Mouse (Mus musculus) midbrain, postnatal 0 days (tissue): ENCODE measurements around the gene Fam214a. TPM values are rescaled to one million over a fixed set of nuclear protein-coding genes. Genes with fewer than 3 reads are reported as not detected.

Experiments
- ATAC-seq: fragments of 200-750 bp; cut with Nextera tagmentation; 2 replicates; pipeline ENCODE4 v1.8.0; 2017; ENCODE audit warnings: moderate number of reproducible peaks, mild to moderate bottlenecking, moderate TSS enrichment, moderate library complexity; ENCODE audit not compliant: low FRiP score
- DNase-seq: peaks from one replicate; pipeline ENCODE4 v3.0.0-alpha.2; 2015; ENCODE audit warnings: low spot score
- H3K27ac ChIP-seq: fragments of 300-500 bp; sonication (generic); 2 replicates; pipeline ENCODE4 v1.5.1; 2014; ENCODE audit warnings: low read depth, mild to moderate bottlenecking, low read length, mixed read lengths
- H3K27me3 ChIP-seq: fragments of 300-500 bp; sonication (generic); 2 replicates; pipeline ENCODE4 v1.6.1; 2014; ENCODE audit warnings: low read length, control low read depth, mixed read lengths; ENCODE audit not compliant: insufficient read depth
- H3K36me3 ChIP-seq: fragments of 300-500 bp; sonication (generic); 2 replicates; pipeline ENCODE4 v1.6.1; 2014; ENCODE audit warnings: low read length, control low read depth, mixed read lengths; ENCODE audit not compliant: insufficient read depth
- H3K4me1 ChIP-seq: fragments of 300-500 bp; sonication (generic); 2 replicates; pipeline ENCODE4 v1.6.1; 2014; ENCODE audit warnings: mild to moderate bottlenecking, control low read depth, antibody characterized with exemption, low read length, mixed read lengths; ENCODE audit not compliant: insufficient read depth
- H3K4me2 ChIP-seq: fragments of 300-500 bp; sonication (generic); 2 replicates; pipeline ENCODE4 v1.6.1; 2014; ENCODE audit warnings: low read depth, mild to moderate bottlenecking, low read length, mixed read lengths; ENCODE audit not compliant: poor library complexity, severe bottlenecking
- H3K4me3 ChIP-seq: fragments of 300-500 bp; sonication (generic); 2 replicates; pipeline ENCODE4 v1.5.1; 2014; ENCODE audit warnings: low read depth, mild to moderate bottlenecking, low read length, moderate library complexity
- H3K9ac ChIP-seq: fragments of 300-500 bp; sonication (generic); replicated peaks from 2 replicates; pipeline ENCODE4 v1.6.1; 2014; ENCODE audit warnings: mild to moderate bottlenecking, low read length, moderate library complexity, mixed read lengths; ENCODE audit not compliant: poor library complexity, severe bottlenecking
- H3K9me3 ChIP-seq: fragments of 300-500 bp; sonication (generic); 2 replicates; pipeline ENCODE4 v1.6.1; 2016; ENCODE audit warnings: low read length, control low read depth
- CTCF ChIP-seq: IDR thresholded peaks from 2 replicates; pipeline ENCODE4 v1.5.1; 2016; ENCODE audit warnings: antibody characterized with exemption, mild to moderate bottlenecking
- WGBS: fragments of 180-500 bp; shearing (Covaris S2); extraction: QIAGEN DNeasy Blood & Tissue Kit; methylation state at CpG from one replicate; pipeline ENCODE4 v1.1.7; 2014; 5-methylcytosine and 5-hydroxymethylcytosine counted together
- polyA plus RNA-seq: library from polyadenylated mRNA; unstranded; fragments of >200 nt; fragmentation: Nextera tagmentation; extraction: Ambion mirVana; gene quantifications from 2 replicates; pipeline ENCODE4 v1.2.1, GENCODE M21; 2015
- total RNA-seq: library from RNA; depleted of rRNA; stranded (reverse); fragments of >200 nt; gene quantifications from 2 replicates; pipeline ENCODE4 v1.2.3, GENCODE M21; 2014

The Fam214a gene
- total and polyA plus RNA-seq, 2 experiments from 2014 or later: 18.2 to 32.3 TPM

DNA sequence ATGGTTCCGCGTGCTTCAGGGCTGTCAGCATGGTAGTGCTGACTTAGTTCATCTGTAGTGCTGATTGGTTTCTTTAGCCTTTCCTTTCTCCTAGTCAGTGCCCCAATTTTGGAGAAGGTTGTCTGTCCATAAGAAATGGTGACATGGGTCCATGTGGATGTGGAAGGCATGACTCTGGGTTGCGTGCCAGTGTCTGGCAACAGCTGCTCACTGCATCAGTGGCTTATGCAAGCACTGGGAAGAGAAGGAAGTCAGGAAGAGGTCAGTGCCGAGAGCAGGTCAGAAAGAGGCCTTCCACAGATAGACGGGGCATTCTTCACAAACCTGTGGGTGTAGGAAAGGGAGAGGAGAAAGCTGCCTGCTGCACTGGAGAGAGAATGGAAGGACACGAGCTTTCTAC lies 48.3 kb downstream of the Fam214a start:
- WGBS: 89% methylated on average over 6 of the region's 6 CpGs
- Histone ChIP-seq H3K9me3 (no peaks in the 10 kb centered on the region), H3K4me1 (no peaks in the 10 kb centered on the region), H3K27me3 (no peaks in the 10 kb centered on the region), H3K9ac (no peak overlapping the region), H3K4me3 (no peak overlapping the region), H3K36me3 (0 out of 2 replicates have a peak, but pooled peaks cover 3% of the 10 kb centered on the region), H3K27ac (no peak overlapping the region), H3K4me2 (no peak overlapping the region)
- ATAC-seq: no peak
- no peak for DNase-seq
- TF ChIP-seq CTCF: no peak

DNA sequence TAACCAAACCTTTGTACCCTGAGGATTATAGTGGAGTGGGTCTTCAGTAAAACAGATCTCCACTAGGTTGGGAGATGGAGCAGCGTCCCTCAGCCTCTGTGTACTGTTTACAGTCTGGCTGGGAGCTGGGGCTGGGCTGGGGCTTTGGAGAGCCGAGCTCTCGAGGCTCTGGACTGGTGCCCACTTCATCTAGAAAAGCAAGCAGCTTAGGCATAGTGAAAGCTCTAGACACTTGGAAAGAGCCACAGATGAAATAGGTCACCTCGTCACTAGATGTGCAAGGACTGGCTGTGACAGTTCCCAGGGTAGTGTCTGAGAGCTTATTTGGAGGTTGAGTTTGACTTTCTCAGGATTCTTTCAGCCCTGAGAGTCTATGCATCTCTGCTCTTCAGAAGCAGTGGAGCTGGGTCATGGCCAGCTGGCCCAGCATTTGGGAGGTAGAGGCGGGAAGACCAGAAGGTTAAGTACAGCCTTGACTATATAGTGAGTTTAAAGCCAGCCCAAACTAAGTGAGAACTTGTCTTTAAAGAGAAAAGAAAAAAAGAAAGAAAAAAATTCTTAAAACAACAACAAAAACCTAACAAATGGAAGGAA lies 49.0 kb downstream of the Fam214a start:
- H3K4me3 ChIP-seq: no peak overlapping the region
- ATAC-seq (0 out of 2 replicates have a peak, but pooled peaks have one; percentile 47), DNase-seq (peak; percentile 56)
- H3K27me3 ChIP-seq: no peaks in the 10 kb centered on the region
- H3K27ac ChIP-seq: no peak overlapping the region; the same call in 1 of the 2 replicates
- no peak overlapping the region for H3K4me2 ChIP-seq
- H3K9me3 ChIP-seq: no peaks in the 10 kb centered on the region
- 67% methylated on average over 5 of the region's 5 CpGs for WGBS
- H3K4me1 ChIP-seq: no peaks in the 10 kb centered on the region
- TF ChIP-seq CTCF: no peak
- H3K36me3 ChIP-seq: peaks cover 6% of the 10 kb centered on the region; the same call in 1 of the 2 replicates
- no peak overlapping the region for H3K9ac ChIP-seq

DNA sequence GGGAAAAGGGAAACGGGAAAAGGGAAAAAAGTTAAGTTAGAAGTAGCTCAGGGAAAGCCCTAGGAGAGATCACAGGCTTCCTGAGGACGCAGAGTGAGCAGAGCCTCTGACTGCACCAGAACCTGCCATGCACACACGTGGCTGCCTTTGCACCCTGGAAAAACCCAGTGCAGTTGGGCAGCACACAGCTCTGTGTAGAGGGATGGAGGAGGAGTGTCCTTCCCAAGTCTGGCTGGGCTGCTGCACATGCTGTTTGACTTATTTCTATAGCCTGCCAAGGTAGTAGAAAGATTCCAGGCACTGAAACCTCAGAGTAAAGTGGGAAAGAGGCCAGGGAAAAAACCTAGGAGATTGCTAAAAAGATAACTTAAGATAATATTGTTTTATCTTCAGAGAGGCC lies 49.6 kb downstream of the Fam214a start:
- Histone ChIP-seq H3K4me2 (no peak overlapping the region), H3K36me3 (peaks cover 6% of the 10 kb centered on the region; the same call in 1 of the 2 replicates), H3K27me3 (no peaks in the 10 kb centered on the region), H3K27ac (no peak overlapping the region), H3K4me3 (no peak overlapping the region), H3K4me1 (no peaks in the 10 kb centered on the region), H3K9ac (no peak overlapping the region), H3K9me3 (no peaks in the 10 kb centered on the region)
- DNase-seq (no peak), ATAC-seq (no peak)
- TF ChIP-seq CTCF: no peak
- 75% methylated on average over 3 of the region's 3 CpGs for WGBS

DNA sequence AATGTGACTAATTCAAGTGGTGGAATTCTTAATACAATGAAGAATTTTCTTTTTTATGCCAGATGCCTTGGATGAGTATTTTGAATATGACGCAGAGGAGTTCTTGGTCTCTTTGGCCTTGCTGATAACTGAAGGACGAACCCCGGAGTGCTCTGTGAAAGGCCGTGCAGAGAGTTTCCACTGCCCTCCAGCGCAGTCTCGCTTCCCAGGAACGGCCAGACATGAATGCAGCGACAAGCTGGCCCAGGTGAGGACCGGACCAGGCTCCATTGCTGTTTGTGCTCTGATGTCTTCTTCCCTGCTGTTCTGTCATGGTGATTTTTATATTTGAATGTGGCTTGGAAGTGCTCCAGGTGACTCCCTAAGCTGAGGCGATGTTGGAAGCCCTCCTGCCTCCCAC lies 51.5 kb downstream of the Fam214a start:
- TF ChIP-seq CTCF: no peak
- no peak for ATAC-seq
- H3K27ac ChIP-seq: no peak overlapping the region
- no peak for DNase-seq
- H3K9ac ChIP-seq: no peak overlapping the region
- no peaks in the 10 kb centered on the region for H3K27me3 ChIP-seq
- no peak overlapping the region for H3K4me3 ChIP-seq
- WGBS: 91% methylated on average over 10 of the region's 10 CpGs
- H3K36me3 ChIP-seq: peaks cover 15% of the 10 kb centered on the region
- H3K4me2 ChIP-seq: no peak overlapping the region
- H3K9me3 ChIP-seq: no peaks in the 10 kb centered on the region
- no peaks in the 10 kb centered on the region for H3K4me1 ChIP-seq

DNA sequence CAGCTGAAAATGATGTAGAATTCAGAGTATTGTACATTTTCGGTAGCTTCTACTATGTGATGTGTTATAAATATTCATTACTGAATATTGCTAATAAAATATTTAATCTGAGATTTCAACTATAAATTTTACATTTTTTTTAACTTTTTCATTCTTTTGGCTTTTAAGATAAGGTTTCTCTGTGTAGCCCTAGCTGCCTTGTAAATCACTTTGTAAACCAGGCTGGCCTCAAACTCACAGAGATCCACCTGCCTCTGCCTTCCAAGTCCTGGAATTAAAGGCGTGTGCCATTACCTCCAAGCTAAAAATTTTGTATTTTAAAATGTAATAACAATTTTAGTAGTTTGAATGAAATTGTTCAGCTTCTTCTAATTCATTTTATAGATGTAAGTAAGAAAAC lies 63.9 kb downstream of the Fam214a start:
- 91% methylated on average over 2 of the region's 2 CpGs for WGBS
- no peaks in the 10 kb centered on the region for H3K4me1 ChIP-seq
- no peaks in the 10 kb centered on the region for H3K9me3 ChIP-seq
- no peak overlapping the region for H3K4me2 ChIP-seq
- no peak overlapping the region for H3K9ac ChIP-seq
- H3K27me3 ChIP-seq: no peaks in the 10 kb centered on the region
- H3K27ac ChIP-seq: no peak overlapping the region
- TF ChIP-seq CTCF: no peak
- DNase-seq (no peak), ATAC-seq (no peak)
- peaks cover 35% of the 10 kb centered on the region for H3K36me3 ChIP-seq
- no peak overlapping the region for H3K4me3 ChIP-seq

DNA sequence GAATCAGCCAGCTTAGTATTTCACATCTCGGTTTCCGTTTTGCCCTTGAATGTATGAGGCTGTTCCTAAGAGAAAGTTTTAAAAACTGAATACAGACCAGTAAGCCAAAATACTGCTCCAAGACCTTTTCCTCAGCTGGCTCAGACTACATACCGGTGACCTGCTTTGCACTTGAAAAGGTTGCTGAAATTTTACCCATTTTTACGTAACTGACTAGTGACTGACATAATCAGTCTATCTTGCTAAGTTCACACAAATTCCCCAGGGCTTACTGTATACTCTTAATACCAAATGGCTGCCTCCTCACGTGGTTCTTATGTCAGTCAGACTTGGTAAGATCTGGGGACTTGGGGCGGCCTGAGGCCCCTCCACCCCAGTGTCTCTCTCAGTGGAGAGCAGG lies 66.5 kb downstream of the Fam214a start:
- Histone ChIP-seq H3K27me3 (no peaks in the 10 kb centered on the region), H3K4me1 (no peaks in the 10 kb centered on the region), H3K27ac (no peak overlapping the region), H3K4me3 (no peak overlapping the region), H3K9ac (no peak overlapping the region), H3K36me3 (peaks cover 40% of the 10 kb centered on the region), H3K4me2 (no peak overlapping the region), H3K9me3 (no peaks in the 10 kb centered on the region)
- WGBS: 89% methylated on average over 6 of the region's 6 CpGs
- TF ChIP-seq CTCF: no peak
- ATAC-seq: no peak
- no peak for DNase-seq
